Mouse (Mus musculus) liver, embryonic 13.5 days (tissue): Measurements from ENCODE around the gene Siae. TPM values are rescaled to one million over a fixed set of nuclear protein-coding genes. Genes with fewer than 3 reads are reported as not detected.

ENCODE experiments used
- ATAC-seq: fragments of 200-750 bp; cut with Nextera tagmentation; 2 replicates; pipeline ENCODE4 v1.8.0; 2017; ENCODE audit warnings: low read depth, mild to moderate bottlenecking, moderate number of reproducible peaks, moderate library complexity
- DNase-seq: peaks from one replicate; pipeline ENCODE4 v3.0.0; 2022
- H3K27ac ChIP-seq: fragments of 300-500 bp; sonication (generic); 2 replicates; pipeline ENCODE4 v1.5.1; 2015; ENCODE audit warnings: moderate library complexity, mild to moderate bottlenecking, inconsistent platforms
- H3K27me3 ChIP-seq: fragments of 300-500 bp; sonication (generic); 2 replicates; pipeline ENCODE4 v1.6.1; 2015; ENCODE audit warnings: mild to moderate bottlenecking, inconsistent platforms
- H3K36me3 ChIP-seq: fragments of 300-500 bp; sonication (generic); 2 replicates; pipeline ENCODE4 v1.6.1; 2015; ENCODE audit warnings: mild to moderate bottlenecking, inconsistent platforms
- H3K4me1 ChIP-seq: fragments of 300-500 bp; sonication (generic); replicated peaks from 2 replicates; pipeline ENCODE4 v1.6.1; 2015; ENCODE audit warnings: inconsistent platforms
- H3K4me2 ChIP-seq: fragments of 300-500 bp; sonication (generic); 2 replicates; pipeline ENCODE4 v1.6.1; 2015; ENCODE audit warnings: inconsistent platforms, mild to moderate bottlenecking, moderate library complexity
- H3K4me3 ChIP-seq: fragments of 300-500 bp; sonication (generic); replicated peaks from 2 replicates; pipeline ENCODE4 v1.5.1; 2015; ENCODE audit warnings: mild to moderate bottlenecking, inconsistent platforms
- H3K9ac ChIP-seq: fragments of 300-500 bp; sonication (generic); 2 replicates; pipeline ENCODE4 v1.6.1; 2015; ENCODE audit warnings: mild to moderate bottlenecking, inconsistent platforms
- H3K9me3 ChIP-seq: fragments of 300-500 bp; sonication (generic); replicated peaks from 2 replicates; pipeline ENCODE4 v1.6.1; 2016; ENCODE audit warnings: inconsistent platforms
- WGBS: fragments of 180-500 bp; shearing (Covaris S2); methylation state at CpG from one replicate; pipeline ENCODE4 v1.1.7; 2015; ENCODE audit not compliant: insufficient replicate concordance; 5-methylcytosine and 5-hydroxymethylcytosine counted together
- polyA plus RNA-seq: library from polyadenylated mRNA; unstranded; fragments of >200 nt; fragmentation: Nextera tagmentation; extraction: Ambion mirVana; gene quantifications from 2 replicates; pipeline ENCODE4 v1.2.1, GENCODE M21; 2015

The Siae gene
- polyA plus RNA-seq, 1 experiment from 2014 or later = 4.3 TPM

DNA sequence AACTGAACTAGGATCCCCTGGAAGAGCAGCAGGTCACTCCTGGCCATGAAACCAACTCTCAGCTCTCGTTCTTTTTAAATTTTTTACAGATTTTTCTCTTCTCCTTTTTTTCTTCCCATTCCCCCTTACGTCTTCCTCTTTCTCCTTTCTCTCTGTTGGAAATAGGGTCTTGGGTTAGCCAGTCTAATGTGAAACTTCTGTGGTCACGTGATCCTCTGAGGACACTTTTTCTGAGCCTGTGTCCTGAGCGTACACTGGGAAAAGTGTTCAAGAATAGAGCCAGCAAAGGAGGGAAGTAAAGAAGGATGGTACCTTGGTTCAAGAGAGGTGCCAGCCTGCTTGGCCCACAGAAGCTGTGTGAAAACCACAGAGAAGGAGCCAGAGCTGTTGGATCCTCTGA lies 34.9 kb downstream of the Siae start:
- H3K9ac ChIP-seq = no peak overlapping the region
- ATAC-seq = no peak
- H3K9me3 ChIP-seq = peaks cover 2% of the 10 kb centered on the region; the same call in 1 of the 2 replicates
- no peak overlapping the region for H3K4me2 ChIP-seq
- H3K27ac ChIP-seq = no peak overlapping the region
- H3K36me3 ChIP-seq = no peaks in the 10 kb centered on the region
- H3K27me3 ChIP-seq = no peaks in the 10 kb centered on the region
- 67% methylated on average over 4 of the region's 4 CpGs for WGBS
- H3K4me3 ChIP-seq = no peak overlapping the region
- DNase-seq = no peak
- peaks cover 10% of the 10 kb centered on the region for H3K4me1 ChIP-seq

DNA sequence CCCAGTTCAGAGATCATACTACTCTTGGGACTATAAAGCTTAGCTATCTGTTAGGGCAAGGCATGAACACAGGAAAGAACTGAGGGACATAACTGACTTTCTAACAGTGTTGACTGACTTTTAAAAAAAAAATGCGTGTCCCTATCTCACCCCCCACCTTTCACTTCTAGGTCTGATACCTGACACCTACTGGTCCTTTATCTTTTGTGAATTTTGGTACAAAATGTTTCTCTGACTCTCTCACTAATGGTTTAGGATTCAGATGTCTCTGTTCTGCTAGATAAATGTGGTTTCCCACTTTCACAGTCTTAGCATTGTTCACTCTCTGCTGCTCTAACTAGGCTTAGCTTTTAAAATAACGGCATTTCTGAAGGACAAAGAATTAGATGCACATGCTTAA lies 36.5 kb downstream of the Siae start:
- Histone ChIP-seq H3K27ac (no peak overlapping the region), H3K27me3 (no peaks in the 10 kb centered on the region), H3K4me1 (peaks cover 10% of the 10 kb centered on the region), H3K9me3 (peaks cover 2% of the 10 kb centered on the region; the same call in 1 of the 2 replicates), H3K4me3 (no peak overlapping the region), H3K36me3 (no peaks in the 10 kb centered on the region), H3K9ac (no peak overlapping the region), H3K4me2 (no peak overlapping the region)
- 23% methylated on average over 2 of the region's 2 CpGs for WGBS
- ATAC-seq = peak; percentile 48
- DNase-seq = no peak

DNA sequence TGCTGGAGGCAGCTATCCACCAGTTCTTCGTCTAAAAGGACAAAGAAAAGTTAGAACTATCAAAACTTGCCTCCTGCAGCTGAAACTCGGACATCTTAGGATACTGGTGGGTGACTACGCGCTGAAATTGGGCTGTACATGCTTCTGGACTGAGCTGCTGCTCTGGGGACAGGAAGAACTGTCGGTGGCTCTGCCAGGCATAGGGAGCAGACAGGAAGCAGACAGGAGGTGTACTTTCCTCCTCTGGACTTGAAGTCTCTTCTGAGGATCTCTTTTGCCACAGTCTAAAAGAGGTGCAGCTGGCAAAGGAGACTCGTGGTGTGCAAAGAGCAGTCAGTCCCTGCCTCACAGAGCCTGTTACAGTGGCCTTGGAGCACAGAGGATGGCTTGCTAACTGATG lies 37.1 kb downstream of the Siae start:
- no peaks in the 10 kb centered on the region for H3K27me3 ChIP-seq
- ATAC-seq (no peak), DNase-seq (no peak)
- no peaks in the 10 kb centered on the region for H3K36me3 ChIP-seq
- 22% methylated on average over 6 of the region's 6 CpGs for WGBS
- H3K4me3 ChIP-seq = no peak overlapping the region
- H3K27ac ChIP-seq = no peak overlapping the region
- H3K4me1 ChIP-seq = peaks cover 10% of the 10 kb centered on the region
- H3K9ac ChIP-seq = no peak overlapping the region
- peaks cover 2% of the 10 kb centered on the region; the same call in 1 of the 2 replicates for H3K9me3 ChIP-seq
- no peak overlapping the region for H3K4me2 ChIP-seq

DNA sequence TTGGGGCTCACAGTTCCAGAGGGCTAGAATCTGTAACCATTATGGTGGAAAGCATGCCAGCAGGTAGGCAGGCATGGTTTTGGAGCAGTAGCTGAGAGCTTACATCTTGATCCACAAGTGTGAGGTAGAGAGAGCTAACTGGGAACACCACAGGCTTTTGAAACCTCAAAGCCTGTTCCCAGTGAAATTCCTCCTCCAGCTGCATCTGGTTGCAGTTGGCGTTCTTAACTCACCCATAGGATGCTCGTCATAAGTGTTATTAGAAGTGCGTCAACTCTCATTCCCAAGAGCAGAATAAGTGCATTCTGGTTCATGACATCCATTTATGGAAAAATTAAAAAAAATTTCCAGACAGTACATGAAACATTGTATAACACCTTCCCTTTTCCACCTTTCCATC lies 38.2 kb downstream of the Siae start:
- 82% methylated on average over 3 of the region's 3 CpGs for WGBS
- H3K9me3 ChIP-seq = peaks cover 2% of the 10 kb centered on the region; the same call in 1 of the 2 replicates
- H3K27me3 ChIP-seq = no peaks in the 10 kb centered on the region
- ATAC-seq = no peak
- DNase-seq = no peak
- H3K36me3 ChIP-seq = no peaks in the 10 kb centered on the region
- no peak overlapping the region for H3K4me2 ChIP-seq
- H3K4me1 ChIP-seq = peaks cover 10% of the 10 kb centered on the region
- H3K27ac ChIP-seq = no peak overlapping the region
- no peak overlapping the region for H3K4me3 ChIP-seq
- no peak overlapping the region for H3K9ac ChIP-seq

DNA sequence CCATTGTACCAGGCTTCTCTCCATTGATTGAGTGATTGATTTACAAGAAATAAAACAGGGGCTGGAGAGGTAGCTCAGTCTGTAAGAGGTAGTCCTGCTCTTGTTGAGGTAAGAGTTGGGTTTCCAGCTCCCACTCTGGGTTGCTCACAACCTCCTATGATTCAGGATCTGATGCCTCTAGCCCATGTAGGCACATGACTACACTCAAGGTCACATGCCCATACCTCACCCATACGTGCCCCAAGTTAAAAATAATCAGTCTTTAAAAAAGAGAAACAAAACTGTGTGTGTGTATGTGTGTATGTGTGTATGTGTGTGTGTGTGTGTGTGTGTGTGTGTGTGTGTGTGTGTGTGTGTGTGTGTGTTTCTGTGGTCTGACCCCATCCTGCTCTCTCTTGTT lies 40.1 kb downstream of the Siae start:
- Histone ChIP-seq H3K4me3 (no peak overlapping the region), H3K9me3 (peaks cover 2% of the 10 kb centered on the region; the same call in 1 of the 2 replicates), H3K4me2 (no peak overlapping the region), H3K9ac (no peak overlapping the region), H3K27ac (no peak overlapping the region), H3K4me1 (peaks cover 20% of the 10 kb centered on the region), H3K27me3 (no peaks in the 10 kb centered on the region), H3K36me3 (no peaks in the 10 kb centered on the region)
- DNase-seq (no peak), ATAC-seq (no peak)
- 53% methylated on average over 1 of the region's 1 CpGs for WGBS

DNA sequence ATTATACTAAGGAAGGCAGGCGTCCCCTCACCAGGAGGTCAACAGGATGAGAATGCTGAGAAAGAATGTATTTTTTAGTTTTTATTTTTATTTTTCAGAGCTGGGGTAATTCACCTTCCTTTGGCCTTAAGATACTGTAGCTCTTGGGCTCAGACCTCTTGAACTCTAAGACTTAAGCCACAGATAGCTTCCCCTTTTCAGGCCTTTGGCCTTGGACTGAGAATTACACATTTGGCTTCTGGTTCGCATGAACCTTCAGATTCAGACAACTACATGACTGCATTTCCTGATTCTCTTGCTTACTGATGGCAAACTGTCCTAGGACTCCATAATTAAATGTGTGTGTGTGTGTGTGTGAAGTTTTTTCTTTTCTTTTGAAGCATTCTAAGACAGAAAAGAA lies 43.1 kb downstream of the Siae start:
- Histone ChIP-seq H3K27ac (no peak overlapping the region), H3K36me3 (no peaks in the 10 kb centered on the region), H3K4me2 (no peak overlapping the region), H3K9me3 (no peaks in the 10 kb centered on the region), H3K4me1 (peaks cover 21% of the 10 kb centered on the region), H3K9ac (no peak overlapping the region), H3K4me3 (no peak overlapping the region), H3K27me3 (no peaks in the 10 kb centered on the region)
- 68% methylated on average over 2 of the region's 2 CpGs for WGBS
- DNase-seq (no peak), ATAC-seq (no peak)

DNA sequence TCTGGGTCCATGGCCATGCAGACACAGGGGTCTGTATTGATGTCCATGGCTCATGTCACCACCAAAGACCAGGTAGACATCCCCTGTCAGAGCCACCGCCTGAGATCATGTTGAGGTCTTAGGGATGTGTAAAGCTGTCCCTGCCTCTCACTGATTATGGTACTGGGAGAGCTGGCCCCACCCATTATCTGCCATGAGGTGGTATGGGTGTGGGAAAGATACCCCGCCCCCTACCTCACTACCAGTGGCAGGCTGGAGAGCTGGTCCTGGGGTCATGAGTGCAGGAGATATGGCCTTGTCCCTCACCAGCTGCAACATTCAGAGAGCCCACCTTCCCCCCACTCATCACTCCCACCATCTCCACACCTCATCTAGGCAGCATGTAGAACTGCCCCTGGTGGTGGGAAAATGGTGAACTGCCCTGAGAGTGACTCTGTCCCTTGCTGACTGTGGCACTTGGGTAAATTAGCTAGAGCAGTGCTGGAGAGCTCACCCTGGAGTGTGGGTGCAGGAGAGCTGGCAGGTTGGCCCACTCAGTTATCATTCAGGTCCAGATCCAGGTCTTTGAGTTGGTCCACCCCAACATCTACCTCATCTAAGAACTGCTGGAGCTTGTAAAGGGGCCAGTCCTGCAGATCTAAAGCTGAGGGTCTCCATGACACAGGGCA lies 45.2 kb downstream of the Siae start:
- peak; percentile 97 for ATAC-seq
- H3K9me3 ChIP-seq = no peaks in the 10 kb centered on the region
- H3K4me1 ChIP-seq = peaks cover 25% of the 10 kb centered on the region
- peak; percentile 64 for DNase-seq
- no peaks in the 10 kb centered on the region for H3K36me3 ChIP-seq
- peak overlapping the region; percentile 57 for H3K27ac ChIP-seq
- no peak overlapping the region for H3K4me3 ChIP-seq
- WGBS = 21% methylated on average over 2 of the region's 2 CpGs
- no peak overlapping the region for H3K9ac ChIP-seq
- H3K4me2 ChIP-seq = peak overlapping the region; percentile 26
- H3K27me3 ChIP-seq = no peaks in the 10 kb centered on the region

DNA sequence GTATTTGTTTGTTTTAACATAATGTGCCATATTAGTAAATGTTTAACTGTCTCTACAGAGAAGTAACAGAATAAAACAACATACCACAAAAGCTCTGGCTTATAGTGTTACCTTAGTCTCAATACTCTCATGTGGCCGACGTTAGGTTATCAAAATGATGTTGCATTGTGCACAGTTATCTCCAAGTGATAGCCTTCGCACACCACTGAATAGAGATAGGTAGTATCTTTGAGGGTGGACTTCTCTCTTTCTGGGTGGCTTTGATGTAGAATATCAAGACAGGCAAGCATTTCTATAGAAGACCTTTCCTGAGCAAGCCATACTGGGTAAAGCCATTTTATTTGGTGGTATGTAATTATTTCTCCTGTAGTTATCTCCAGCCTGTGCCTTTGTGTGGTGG lies 49.6 kb downstream of the Siae start:
- no peak overlapping the region for H3K9ac ChIP-seq
- ATAC-seq (peak; percentile 39), DNase-seq (no peak)
- no peaks in the 10 kb centered on the region for H3K27me3 ChIP-seq
- no peaks in the 10 kb centered on the region for H3K36me3 ChIP-seq
- no peak overlapping the region for H3K27ac ChIP-seq
- H3K9me3 ChIP-seq = no peaks in the 10 kb centered on the region
- no peak overlapping the region for H3K4me2 ChIP-seq
- no peak overlapping the region for H3K4me3 ChIP-seq
- H3K4me1 ChIP-seq = peaks cover 20% of the 10 kb centered on the region
- 32% methylated on average over 3 of the region's 3 CpGs for WGBS

DNA sequence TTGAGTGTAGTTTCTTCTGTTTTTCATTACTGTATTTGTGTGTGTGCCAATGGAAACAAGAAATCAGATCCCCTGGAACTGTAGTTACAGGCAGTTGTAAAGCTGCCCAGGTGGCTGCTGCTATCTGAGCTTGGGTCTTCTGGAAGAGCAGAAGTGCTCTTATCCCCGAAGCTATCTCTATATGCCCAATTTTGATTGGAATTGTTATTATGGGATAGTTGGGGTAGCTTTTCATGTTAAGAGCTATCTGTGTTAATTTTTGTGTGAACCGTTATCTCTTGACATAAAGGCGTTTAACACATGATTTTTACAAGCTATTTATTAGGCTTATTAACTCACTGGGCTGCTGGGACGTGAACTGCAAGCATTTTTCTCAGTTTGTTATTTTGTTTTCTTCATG lies 54.1 kb downstream of the Siae start:
- no peak for ATAC-seq
- Histone ChIP-seq H3K27me3 (no peaks in the 10 kb centered on the region), H3K4me3 (no peak overlapping the region), H3K9ac (no peak overlapping the region), H3K36me3 (no peaks in the 10 kb centered on the region), H3K9me3 (no peaks in the 10 kb centered on the region), H3K27ac (no peak overlapping the region), H3K4me2 (no peak overlapping the region), H3K4me1 (peaks cover 25% of the 10 kb centered on the region)
- 63% methylated on average over 4 of the region's 4 CpGs for WGBS
- DNase-seq = no peak

DNA sequence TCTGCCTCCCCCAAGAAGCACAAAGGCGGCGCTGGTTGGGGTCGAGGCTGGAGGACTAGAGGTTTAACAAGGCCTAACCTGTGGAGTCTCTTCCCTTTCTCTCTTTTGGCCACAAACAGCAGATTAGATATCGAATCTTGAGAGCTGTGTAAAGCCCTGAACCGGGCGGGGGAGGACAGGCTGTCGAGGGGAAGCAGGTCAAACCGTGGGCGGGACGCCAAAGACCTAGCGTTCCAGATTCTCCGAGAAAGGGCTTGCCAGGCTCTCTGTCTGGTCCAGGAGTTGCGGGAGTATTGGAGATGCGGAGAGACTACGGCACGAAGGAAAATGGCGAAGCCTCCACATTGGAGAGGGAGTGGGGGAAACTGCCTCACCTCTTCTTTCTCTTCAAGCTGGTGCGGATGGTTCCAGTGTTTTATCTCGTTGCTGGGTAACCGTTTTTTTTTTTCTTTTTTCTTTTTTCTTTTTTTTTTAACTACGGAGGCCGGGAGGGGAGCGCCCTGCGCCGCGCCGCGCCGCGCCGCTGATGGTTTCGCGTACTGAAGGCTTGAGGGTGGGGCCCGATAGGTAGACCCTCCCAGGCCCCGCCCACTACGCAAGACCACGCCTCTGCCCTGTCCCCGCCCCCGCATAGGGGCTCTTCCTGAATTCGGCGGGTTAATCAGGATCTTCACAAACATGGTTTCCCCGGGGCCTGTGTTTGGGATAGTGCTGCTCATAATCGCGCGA lies 57.8 kb downstream of the Siae start, which contains the start of gene Spa17:
Gene Spa17, minus strand, starts transcription at position 541 of the 729 bp plus-strand sequence.
- Histone ChIP-seq H3K9me3 (no peaks in the 10 kb centered on the region), H3K9ac (peak within 1 kb of the TSS; percentile 78), H3K4me2 (peak within 1 kb of the TSS; percentile 91), H3K27ac (peak within 1 kb of the TSS; percentile 70), H3K4me1 (peaks cover 26% of the 10 kb centered on the region), H3K36me3 (no peaks in the 10 kb centered on the region), H3K4me3 (peak within 1 kb of the TSS; percentile 75), H3K27me3 (no peaks in the 10 kb centered on the region)
- WGBS = under 1% methylated on average over 45 of the region's 45 CpGs
- DNase-seq (peak; percentile 83), ATAC-seq (peak; percentile 96)

DNA sequence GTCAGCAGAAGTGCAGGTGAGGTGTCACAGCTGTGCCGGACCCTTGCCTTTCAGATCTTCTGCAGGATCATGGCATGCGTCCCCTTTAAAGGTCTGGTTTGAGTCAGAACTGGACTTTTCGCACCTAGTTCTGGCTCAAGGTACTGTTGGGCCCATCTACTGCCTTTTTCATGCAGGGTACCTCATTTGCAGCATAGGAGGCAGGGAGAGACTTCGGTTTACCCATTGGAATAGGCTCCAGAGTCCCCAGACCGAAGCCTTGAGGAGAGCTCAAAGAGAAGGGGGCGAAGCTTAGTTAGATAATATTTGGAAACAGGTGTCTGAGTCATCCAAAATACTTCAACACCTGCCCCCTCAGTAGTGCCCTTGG lies 58.4 kb downstream of the Siae start:
- no peaks in the 10 kb centered on the region for H3K27me3 ChIP-seq
- H3K4me2 ChIP-seq = peak overlapping the region; percentile 91
- no peaks in the 10 kb centered on the region for H3K36me3 ChIP-seq
- peaks cover 26% of the 10 kb centered on the region for H3K4me1 ChIP-seq
- WGBS = 22% methylated on average over 6 of the region's 6 CpGs
- H3K9me3 ChIP-seq = no peaks in the 10 kb centered on the region
- DNase-seq (no peak), ATAC-seq (peak; percentile 47; the same call in 1 of the 2 replicates)
- peak overlapping the region; percentile 70 for H3K27ac ChIP-seq
- peak overlapping the region; percentile 74 for H3K9ac ChIP-seq
- H3K4me3 ChIP-seq = peak overlapping the region; percentile 75

DNA sequence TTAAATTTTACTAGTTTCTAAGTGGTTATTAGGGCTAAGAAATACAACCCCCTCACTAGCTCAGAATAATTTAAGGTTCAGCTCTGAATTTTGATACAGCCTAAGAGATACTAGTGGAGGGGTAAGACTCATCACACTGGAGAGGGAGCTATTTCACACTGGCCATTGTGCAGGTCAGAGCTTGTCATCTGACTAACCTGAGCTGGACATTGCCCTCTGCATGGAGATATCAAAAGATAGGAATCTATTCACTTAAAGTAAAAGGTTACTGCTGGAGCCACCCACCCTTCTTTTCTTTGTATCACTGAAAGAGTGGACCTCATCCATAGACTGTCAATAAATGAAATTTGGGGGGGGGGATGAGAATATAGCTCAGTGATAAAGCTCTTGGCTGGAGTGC lies 58.8 kb downstream of the Siae start:
- H3K9me3 ChIP-seq = no peaks in the 10 kb centered on the region
- no peak for ATAC-seq

More for the DNA sequence above, 58.8 kb downstream of the Siae start:
- no peaks in the 10 kb centered on the region for H3K27me3 ChIP-seq
- H3K36me3 ChIP-seq = no peaks in the 10 kb centered on the region
- H3K4me1 ChIP-seq = peaks cover 26% of the 10 kb centered on the region
- peak overlapping the region; percentile 74; the same call in 1 of the 2 replicates for H3K9ac ChIP-seq
- DNase-seq = no peak
- peak overlapping the region; percentile 75 for H3K4me3 ChIP-seq
- peak overlapping the region; percentile 70 for H3K27ac ChIP-seq
- peak overlapping the region; percentile 91 for H3K4me2 ChIP-seq
